Mouse (Mus musculus): ENCODE measurements around the gene Tmem130. TPM values are rescaled to one million over a fixed set of nuclear protein-coding genes. Genes with fewer than 3 reads are reported as not detected.

The Tmem130 gene
- polyA plus RNA-seq (2015; fragmentation: Nextera tagmentation; extraction: Ambion mirVana) = 0.08 and 0.18 TPM in 2 replicates

DNA sequence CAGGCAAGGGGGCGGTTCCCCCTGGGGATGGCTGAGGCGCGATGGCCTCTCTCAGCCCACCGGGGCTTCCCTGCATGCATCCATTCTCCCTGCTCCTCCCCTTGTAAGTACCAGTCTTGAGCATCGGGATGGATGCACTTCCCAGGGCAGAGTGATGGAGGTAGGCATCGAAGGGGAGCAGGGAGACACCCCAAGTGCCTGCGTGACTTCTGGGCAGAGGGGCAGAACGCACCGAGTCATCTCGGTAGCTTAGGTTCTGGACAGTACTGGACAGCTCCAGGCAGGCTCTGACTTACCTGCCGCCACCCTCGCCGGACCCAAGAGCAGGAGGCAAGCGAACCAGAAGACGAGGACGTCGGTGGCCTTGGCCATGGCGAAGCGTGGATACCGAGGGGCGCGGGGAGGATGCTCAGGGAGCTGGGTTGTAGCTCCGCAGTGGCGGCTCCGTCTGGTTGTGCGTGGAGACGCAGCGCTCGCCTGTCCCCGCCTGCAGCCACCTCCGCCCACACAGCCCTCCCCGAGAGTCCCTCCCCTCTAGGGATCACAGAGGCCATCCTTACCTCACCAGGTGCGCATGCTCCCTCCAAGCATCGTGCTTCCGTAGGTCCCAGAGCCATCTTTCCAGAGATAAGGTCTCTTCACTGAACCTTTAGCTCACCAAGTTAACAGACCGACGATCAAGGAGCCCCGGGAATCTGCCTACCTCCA lies at the start of gene Tmem130:
Gene Tmem130, minus strand, starts transcription at position 658 of the 708 bp plus-strand sequence.

DNA sequence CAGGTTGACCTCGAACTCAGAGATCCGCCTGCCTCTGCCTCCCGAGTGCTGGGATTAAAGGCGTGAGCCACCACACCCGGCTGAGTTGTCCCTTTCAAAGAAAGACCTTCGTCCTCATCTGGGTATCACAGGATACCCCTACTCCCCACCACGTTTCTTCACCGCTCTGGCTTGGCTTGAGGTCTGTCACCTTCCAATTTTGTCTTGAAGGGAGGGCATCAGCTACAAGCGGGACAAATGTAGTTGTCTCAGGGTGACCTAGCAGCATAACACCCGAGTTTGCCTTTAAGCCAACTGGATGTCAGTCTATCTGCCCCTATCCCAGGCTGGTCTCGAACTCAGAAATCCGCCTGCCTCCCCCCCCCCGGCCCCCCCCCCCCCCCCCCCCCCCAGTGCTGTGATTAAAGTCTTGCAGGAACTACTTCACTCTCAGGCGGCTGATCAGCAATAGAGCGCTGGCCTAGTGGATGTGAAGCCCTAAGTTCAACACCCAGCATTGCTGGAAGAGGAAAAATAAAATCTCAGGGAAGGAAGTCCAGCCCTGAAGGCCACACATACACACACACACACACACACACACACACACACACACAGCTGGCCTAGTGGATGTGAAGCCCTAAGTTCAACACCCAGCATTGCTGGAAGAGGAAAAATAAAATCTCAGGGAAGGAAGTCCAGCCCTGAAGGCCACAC lies 5.6 kb upstream of the Tmem130 start, which contains the start of gene Trrap:
Gene Trrap, plus strand, starts transcription at position 627 of the 693 bp plus-strand sequence.

Other genes starting within 250 kb of the Tmem130 start
- gene Nptx2, start 215.9 kb downstream of the Tmem130 start, polyA plus RNA-seq (2015; fragmentation: Nextera tagmentation; extraction: Ambion mirVana) = 0.09 and 0.16 TPM in 2 replicates
- 25.1 and 29.2 TPM in 2 replicates for gene Trrap, start 5.9 kb upstream of the Tmem130 start, polyA plus RNA-seq (2015; fragmentation: Nextera tagmentation; extraction: Ambion mirVana)
- 6.9 and 7.4 TPM in 2 replicates for gene Smurf1, start 204.0 kb upstream of the Tmem130 start, polyA plus RNA-seq (2015; fragmentation: Nextera tagmentation; extraction: Ambion mirVana)